Mouse (Mus musculus): ENCODE measurements around the gene Rai2. TPM values are rescaled to one million over a fixed set of nuclear protein-coding genes. Genes with fewer than 3 reads are reported as not detected.
"Not testable (repeated sequence)": the region's sequence is repeated elsewhere in the genome, so short reads cannot be mapped to it uniquely, and the experiment has no call there.

Gene Rai2
- polyA plus RNA-seq, 1 experiment, result 4.4 TPM

DNA sequence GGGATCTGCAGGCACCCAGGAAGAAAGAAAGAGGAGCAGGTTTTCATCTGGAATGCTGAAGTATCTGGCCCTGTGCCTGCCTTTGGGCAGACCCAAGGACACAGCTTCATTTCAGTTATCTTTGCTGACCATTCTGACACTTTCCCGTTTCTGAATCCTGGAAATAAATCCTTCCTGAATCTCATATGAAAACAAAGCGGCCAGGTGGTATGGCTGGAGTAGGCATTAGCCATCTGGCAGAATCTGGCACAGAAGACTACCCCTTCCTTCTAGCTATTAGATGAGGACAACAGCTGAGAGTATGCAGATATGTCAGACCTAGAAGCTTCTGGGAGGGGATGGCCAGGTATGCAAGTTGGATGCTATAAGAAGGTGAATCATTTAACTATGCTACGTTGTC, 28.4 kb downstream of the Rai2 start:
- Histone ChIP-seq H3K27ac (ENCODE audit: insufficient read depth, low read depth, low read length) (no peak overlapping the region), H3K36me3 (ENCODE audit: control insufficient read depth, insufficient read depth, low read length) (no peaks in the 10 kb centered on the region), H3K27me3 (ENCODE audit: control insufficient read depth, insufficient read depth, low read length) (no peaks in the 10 kb centered on the region), H3K4me1 (ENCODE audit: control insufficient read depth, insufficient read depth, insufficient read length, low read length) (no peaks in the 10 kb centered on the region), H3K4me3 (ENCODE audit: low read depth, low read length) (no peak overlapping the region)
- 82% methylated on average over 3 of the region's 3 CpGs for WGBS
- TF ChIP-seq CTCF (IDR thresholded peaks at IDR 0.05; ENCODE audit: extremely low read depth, insufficient read length, insufficient replicate concordance, low read depth, low read length), result no peak
- no peak for TF ChIP-seq POLR2A (IDR thresholded peaks at IDR 0.05; ENCODE audit: low read depth, low read length)

DNA sequence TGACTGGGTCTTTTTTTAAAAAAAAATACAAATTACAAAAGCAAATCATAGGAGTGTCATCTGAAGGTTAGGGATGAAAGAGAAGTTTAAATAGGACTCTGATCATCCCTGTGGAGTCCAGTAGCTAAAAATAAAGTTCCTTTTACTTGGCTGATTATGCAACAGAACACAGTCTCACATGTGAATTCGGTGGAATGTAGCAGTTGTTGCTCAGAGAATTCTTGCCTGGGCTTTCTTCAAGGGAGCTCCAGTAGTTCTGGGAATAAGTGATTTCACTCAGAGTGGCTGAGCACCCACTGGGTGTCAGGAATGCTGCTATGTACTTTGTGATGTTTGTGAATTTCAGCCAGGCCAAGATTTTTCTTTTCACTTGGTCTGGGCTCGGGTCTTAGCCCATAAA, 30.5 kb downstream of the Rai2 start:
- H3K4me3 ChIP-seq (ENCODE audit: low read depth, low read length), result no peak overlapping the region
- H3K27ac ChIP-seq (ENCODE audit: insufficient read depth, low read depth, low read length), result no peak overlapping the region
- no peaks in the 10 kb centered on the region for H3K4me1 ChIP-seq (ENCODE audit: control insufficient read depth, insufficient read depth, insufficient read length, low read length)
- TF ChIP-seq POLR2A (IDR thresholded peaks at IDR 0.05; ENCODE audit: low read depth, low read length) (no peak), CTCF (IDR thresholded peaks at IDR 0.05; ENCODE audit: extremely low read depth, insufficient read length, insufficient replicate concordance, low read depth, low read length) (no peak)
- no peaks in the 10 kb centered on the region for H3K36me3 ChIP-seq (ENCODE audit: control insufficient read depth, insufficient read depth, low read length)
- no peaks in the 10 kb centered on the region for H3K27me3 ChIP-seq (ENCODE audit: control insufficient read depth, insufficient read depth, low read length)
- WGBS, result 55% methylated on average over 2 of the region's 2 CpGs

DNA sequence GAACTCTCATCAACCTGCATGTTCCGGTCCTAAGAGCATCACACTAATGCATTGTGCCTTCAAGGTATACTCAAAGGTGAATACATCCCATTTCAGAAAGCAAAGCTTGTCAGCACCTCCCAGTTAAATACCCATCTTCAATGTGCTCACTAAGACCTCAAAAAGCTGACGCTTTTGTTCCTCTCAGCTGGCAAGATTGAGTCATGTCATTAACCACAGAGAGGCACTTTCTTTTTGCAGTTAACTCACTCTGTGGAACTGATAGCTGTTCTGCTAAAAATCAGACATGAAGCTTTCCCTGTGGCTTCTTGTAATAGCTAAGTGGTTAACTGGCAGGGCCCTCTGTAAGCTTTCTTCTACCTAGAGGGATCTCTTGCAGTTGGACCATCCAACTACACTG, 36.6 kb downstream of the Rai2 start:
- Histone ChIP-seq H3K27ac (ENCODE audit: insufficient read depth, low read depth, low read length) (no peak overlapping the region), H3K4me1 (ENCODE audit: control insufficient read depth, insufficient read depth, insufficient read length, low read length) (no peaks in the 10 kb centered on the region), H3K36me3 (ENCODE audit: control insufficient read depth, insufficient read depth, low read length) (no peaks in the 10 kb centered on the region), H3K27me3 (ENCODE audit: control insufficient read depth, insufficient read depth, low read length) (no peaks in the 10 kb centered on the region), H3K4me3 (ENCODE audit: low read depth, low read length) (no peak overlapping the region)
- TF ChIP-seq CTCF (IDR thresholded peaks at IDR 0.05; ENCODE audit: extremely low read depth, insufficient read length, insufficient replicate concordance, low read depth, low read length) (no peak), POLR2A (IDR thresholded peaks at IDR 0.05; ENCODE audit: low read depth, low read length) (no peak)
- 80% methylated on average over 2 of the region's 2 CpGs for WGBS

DNA sequence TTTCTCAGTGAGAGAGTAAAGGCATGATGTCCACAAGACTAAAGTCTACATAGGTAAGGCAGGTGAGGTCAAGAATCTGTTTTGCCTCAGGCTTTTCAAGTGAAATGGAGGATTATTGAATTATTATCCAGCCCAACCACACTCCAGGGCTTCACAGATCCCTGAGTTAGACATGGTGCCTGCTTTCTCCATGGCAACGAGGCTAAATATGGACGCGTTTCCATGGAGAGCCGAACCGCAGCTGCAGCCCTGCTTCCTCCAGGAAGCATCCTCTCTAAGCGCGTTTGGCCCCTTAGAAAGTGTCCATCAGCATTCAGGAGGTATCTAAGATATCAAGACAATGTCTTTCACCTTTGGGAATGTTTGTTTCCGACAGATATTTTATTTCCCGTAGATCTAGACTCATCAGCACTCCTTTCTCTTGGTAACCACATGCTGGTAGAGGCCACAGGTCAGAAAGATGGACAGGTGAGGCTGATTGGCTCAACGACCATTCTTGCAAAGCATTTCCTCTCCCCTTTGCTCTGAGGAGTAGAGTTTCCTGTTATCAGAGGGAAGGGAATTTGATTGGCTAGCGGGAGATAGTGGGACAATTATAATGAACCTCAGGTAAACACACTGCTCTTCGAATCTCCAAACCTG, 59.6 kb downstream of the Rai2 start:
- WGBS, result 69% methylated on average over 12 of the region's 12 CpGs
- TF ChIP-seq CTCF (IDR thresholded peaks at IDR 0.05; ENCODE audit: extremely low read depth, insufficient read length, insufficient replicate concordance, low read depth, low read length), result no peak
- no peak for TF ChIP-seq POLR2A (IDR thresholded peaks at IDR 0.05; ENCODE audit: low read depth, low read length)
- Histone ChIP-seq H3K27me3 (ENCODE audit: control insufficient read depth, insufficient read depth, low read length) (no peaks in the 10 kb centered on the region), H3K36me3 (ENCODE audit: control insufficient read depth, insufficient read depth, low read length) (no peaks in the 10 kb centered on the region), H3K4me1 (ENCODE audit: control insufficient read depth, insufficient read depth, insufficient read length, low read length) (no peaks in the 10 kb centered on the region), H3K27ac (ENCODE audit: insufficient read depth, low read depth, low read length) (no peak overlapping the region), H3K4me3 (ENCODE audit: low read depth, low read length) (no peak overlapping the region)

DNA sequence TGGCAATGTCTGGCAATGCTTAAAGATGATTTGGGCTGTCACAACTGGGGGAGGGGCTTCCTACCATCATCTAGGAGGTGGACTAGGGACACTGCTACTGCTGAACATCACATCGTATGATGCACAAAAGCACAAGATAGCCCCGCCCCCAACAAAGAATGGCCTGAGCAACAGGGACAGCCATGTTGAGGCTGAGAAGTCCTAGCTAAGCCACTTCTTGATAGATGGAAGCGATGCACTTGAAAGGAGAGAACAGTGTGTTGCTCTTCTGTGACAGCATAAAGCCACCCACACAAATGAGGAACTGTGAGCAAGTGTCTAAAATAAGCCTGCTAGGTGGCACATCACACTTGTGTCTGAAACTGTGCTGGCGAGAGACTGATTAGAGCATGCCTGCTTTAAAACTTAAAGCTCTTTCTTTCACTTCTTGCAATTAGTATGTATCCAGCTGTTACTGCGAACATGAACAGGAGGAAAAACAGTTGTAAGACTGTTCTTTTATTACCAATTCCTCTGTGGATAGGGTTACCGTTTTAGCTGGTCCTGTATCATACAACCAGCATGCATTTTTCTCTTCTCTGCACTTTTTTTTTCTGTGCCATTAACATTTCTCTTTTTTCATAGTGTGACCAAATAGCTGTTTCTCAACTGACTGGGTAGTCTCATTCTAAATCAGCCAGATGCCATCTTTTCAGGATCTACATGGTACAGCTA, 63.6 kb downstream of the Rai2 start:
- H3K4me1 ChIP-seq (ENCODE audit: control insufficient read depth, insufficient read depth, insufficient read length, low read length), result no peaks in the 10 kb centered on the region
- no peak overlapping the region for H3K27ac ChIP-seq (ENCODE audit: insufficient read depth, low read depth, low read length)
- TF ChIP-seq POLR2A (IDR thresholded peaks at IDR 0.05; ENCODE audit: low read depth, low read length), result no peak
- no peak for TF ChIP-seq CTCF (IDR thresholded peaks at IDR 0.05; ENCODE audit: extremely low read depth, insufficient read length, insufficient replicate concordance, low read depth, low read length)
- H3K4me3 ChIP-seq (ENCODE audit: low read depth, low read length), result no peak overlapping the region
- H3K36me3 ChIP-seq (ENCODE audit: control insufficient read depth, insufficient read depth, low read length), result no peaks in the 10 kb centered on the region
- WGBS, result 81% methylated on average over 6 of the region's 6 CpGs
- no peaks in the 10 kb centered on the region for H3K27me3 ChIP-seq (ENCODE audit: control insufficient read depth, insufficient read depth, low read length)

DNA sequence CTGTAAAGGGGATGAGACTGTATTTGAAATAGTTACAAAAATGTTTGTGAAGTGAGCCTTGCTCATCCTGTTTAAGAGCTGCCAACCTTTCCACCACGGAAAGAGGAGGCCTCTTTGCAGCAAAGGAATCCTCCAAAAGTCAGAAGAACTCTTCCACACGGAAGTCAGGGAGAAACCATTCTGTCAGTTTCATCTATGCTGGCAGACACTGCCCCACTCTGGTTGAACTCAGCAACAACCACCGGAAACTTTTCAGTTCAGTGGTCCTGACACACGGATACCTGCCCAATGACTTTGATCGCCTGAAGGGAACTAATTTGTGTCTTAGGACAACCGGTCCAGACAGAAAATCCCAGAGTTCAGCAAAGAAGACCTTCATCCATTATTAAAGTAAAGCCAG, 73.3 kb downstream of the Rai2 start:
- 25% methylated on average over 6 of the region's 6 CpGs for WGBS
- no peaks in the 10 kb centered on the region for H3K4me1 ChIP-seq (ENCODE audit: control insufficient read depth, insufficient read depth, insufficient read length, low read length)
- no peaks in the 10 kb centered on the region for H3K27me3 ChIP-seq (ENCODE audit: control insufficient read depth, insufficient read depth, low read length)
- H3K4me3 ChIP-seq (ENCODE audit: low read depth, low read length), result no peak overlapping the region
- H3K36me3 ChIP-seq (ENCODE audit: control insufficient read depth, insufficient read depth, low read length), result no peaks in the 10 kb centered on the region
- H3K27ac ChIP-seq (ENCODE audit: insufficient read depth, low read depth, low read length), result no peak overlapping the region
- no peak for TF ChIP-seq POLR2A (IDR thresholded peaks at IDR 0.05; ENCODE audit: low read depth, low read length)
- TF ChIP-seq CTCF (IDR thresholded peaks at IDR 0.05; ENCODE audit: extremely low read depth, insufficient read length, insufficient replicate concordance, low read depth, low read length), result no peak

DNA sequence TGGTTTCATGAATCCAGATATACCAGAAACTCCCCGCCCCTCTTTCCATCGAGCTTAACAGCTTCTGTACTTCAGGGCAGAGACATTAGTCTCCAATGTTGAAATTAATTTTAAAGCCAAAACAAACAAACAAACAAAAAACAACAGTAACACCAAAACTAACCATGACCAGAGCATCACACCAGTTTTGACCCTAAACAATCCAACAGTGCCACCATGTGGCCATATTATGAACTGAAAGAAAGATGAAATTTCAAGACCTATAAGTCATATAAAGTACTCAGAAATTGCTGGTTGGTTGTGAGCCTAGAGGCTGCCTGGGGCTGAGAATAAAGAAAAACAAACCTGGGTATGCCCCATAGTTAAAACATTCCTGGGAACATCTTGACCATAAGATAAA, 109.3 kb downstream of the Rai2 start:
- H3K4me1 ChIP-seq (ENCODE audit: control insufficient read depth, insufficient read depth, insufficient read length, low read length); H3K36me3 ChIP-seq (ENCODE audit: control insufficient read depth, insufficient read depth, low read length); H3K27ac ChIP-seq (ENCODE audit: insufficient read depth, low read depth, low read length); H3K4me3 ChIP-seq (ENCODE audit: low read depth, low read length); H3K27me3 ChIP-seq (ENCODE audit: control insufficient read depth, insufficient read depth, low read length): not testable (repeated sequence)
- WGBS, result 23% methylated on average over 2 of the region's 2 CpGs

All from small intestine, adult 2 months (tissue).